Mouse (Mus musculus) heart, postnatal 0 days (tissue): ENCODE data around the gene Dohh.

ENCODE experiments used
- CTCF ChIP-seq: IDR thresholded peaks from 2 replicates; pipeline ENCODE4 v1.5.1; 2016; ENCODE audit warnings: antibody characterized with exemption, control low read depth, low read depth
- EP300 ChIP-seq: IDR thresholded peaks from 2 replicates; pipeline ENCODE4 v1.6.1; 2016; ENCODE audit warnings: antibody characterized with exemption, low read depth

- TF ChIP-seq EP300, result 0 out of 2 replicates have a peak, but pooled peaks have one; percentile 15
- TF ChIP-seq CTCF, result 0 out of 2 replicates have a peak, but pooled peaks have one; percentile 2
Measured at GRCm38 (mm10) chr10:81407539-81408423, 23.6 kb downstream of the Dohh start.
